Mouse (Mus musculus) embryonic fibroblast, embryonic 13.5 days (primary cell): ENCODE measurements around the gene Tmem179.

Experiments
- CTCF ChIP-seq: IDR thresholded peaks from 2 replicates; pipeline ENCODE4 v1.5.1; 2011; ENCODE audit warnings: mild to moderate bottlenecking, control low read depth, low read length, moderate library complexity, borderline replicate concordance; ENCODE audit not compliant: insufficient read depth
- POLR2A ChIP-seq: IDR thresholded peaks from 2 replicates; pipeline ENCODE4 v1.6.1; 2011; ENCODE audit warnings: low read depth, mild to moderate bottlenecking, control low read depth, low read length, moderate library complexity

DNA sequence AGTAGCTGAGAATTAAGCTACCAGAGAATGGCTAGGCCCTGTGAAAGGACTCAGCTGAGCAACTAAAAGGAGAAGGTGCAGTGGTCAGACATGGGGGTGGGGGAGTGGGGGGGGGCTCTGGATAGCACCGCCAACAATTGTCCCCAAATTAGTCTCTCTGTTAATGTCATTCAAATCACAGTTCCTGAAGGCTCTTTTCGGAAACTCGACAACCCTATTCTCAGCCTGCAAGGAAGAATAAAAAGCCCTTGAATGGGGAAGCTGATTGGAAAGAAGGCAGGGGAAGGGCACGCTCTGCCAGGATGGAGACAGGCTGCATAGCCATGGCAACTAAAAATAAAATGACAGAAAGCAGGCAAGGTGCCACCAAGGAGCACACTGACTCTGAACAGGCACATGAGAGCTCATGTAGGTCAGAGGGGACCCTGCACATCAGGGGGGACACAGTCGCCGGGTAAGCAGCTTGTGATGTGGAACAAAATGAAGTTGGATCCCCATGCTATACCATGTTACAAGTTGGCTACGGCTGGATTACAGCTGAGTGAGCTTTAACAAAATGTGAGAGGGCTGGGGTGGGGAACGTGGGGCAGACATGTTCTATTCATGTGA lies 25.0 kb upstream of the Tmem179 start:
- TF ChIP-seq POLR2A = no peak
- TF ChIP-seq CTCF = no peak
